Mouse (Mus musculus) heart, postnatal 0 days (tissue): ENCODE measurements around the gene Acaa1b. TPM values are rescaled to one million over a fixed set of nuclear protein-coding genes. Genes with fewer than 3 reads are reported as not detected.

Experiments used
- ATAC-seq: fragments of 200-750 bp; cut with Nextera tagmentation; 2 replicates; pipeline ENCODE4 v1.8.0; 2017; ENCODE audit warnings: low read depth, moderate number of reproducible peaks, moderate library complexity; ENCODE audit not compliant: insufficient read depth
- DNase-seq: peaks from one replicate; pipeline ENCODE4 v3.0.0-alpha.2; 2016; ENCODE audit warnings: low spot score
- H3K27ac ChIP-seq: fragments of 300-500 bp; sonication (generic); 2 replicates; pipeline ENCODE4 v1.5.1; 2014; ENCODE audit warnings: low read depth, mild to moderate bottlenecking
- H3K27me3 ChIP-seq: fragments of 300-500 bp; sonication (generic); 2 replicates; pipeline ENCODE4 v1.6.1; 2014; ENCODE audit warnings: low read length, mixed read lengths; ENCODE audit not compliant: control insufficient read depth, insufficient read depth
- H3K36me3 ChIP-seq: fragments of 300-500 bp; sonication (generic); replicated peaks from 2 replicates; pipeline ENCODE4 v1.6.1; 2014; ENCODE audit warnings: low read length, mixed read lengths; ENCODE audit not compliant: control insufficient read depth, insufficient read depth
- H3K4me1 ChIP-seq: fragments of 300-500 bp; sonication (generic); 2 replicates; pipeline ENCODE4 v1.6.1; 2014; ENCODE audit warnings: antibody characterized with exemption; ENCODE audit not compliant: control insufficient read depth, insufficient read depth
- H3K4me2 ChIP-seq: fragments of 300-500 bp; sonication (generic); 2 replicates; pipeline ENCODE4 v1.6.1; 2014; ENCODE audit warnings: low read depth, mild to moderate bottlenecking, low read length, moderate library complexity
- H3K4me3 ChIP-seq: fragments of 300-500 bp; sonication (generic); 2 replicates; pipeline ENCODE4 v1.5.1; 2014; ENCODE audit warnings: low read depth, low read length
- H3K9ac ChIP-seq: fragments of 300-500 bp; sonication (generic); replicated peaks from 2 replicates; pipeline ENCODE4 v1.6.1; 2014; ENCODE audit warnings: low read depth, low read length, mixed read lengths
- H3K9me3 ChIP-seq: fragments of 300-500 bp; sonication (generic); replicated peaks from 2 replicates; pipeline ENCODE4 v1.6.1; 2016; ENCODE audit warnings: low read length; ENCODE audit not compliant: control insufficient read depth
- CTCF ChIP-seq: IDR thresholded peaks from 2 replicates; pipeline ENCODE4 v1.5.1; 2016; ENCODE audit warnings: antibody characterized with exemption, control low read depth, low read depth
- EP300 ChIP-seq: IDR thresholded peaks from 2 replicates; pipeline ENCODE4 v1.6.1; 2016; ENCODE audit warnings: antibody characterized with exemption, low read depth
- WGBS: fragments of 180-500 bp; shearing (Covaris S2); extraction: QIAGEN DNeasy Blood & Tissue Kit; methylation state at CpG from one replicate; pipeline ENCODE4 v1.1.7; 2014; 5-methylcytosine and 5-hydroxymethylcytosine counted together
- polyA plus RNA-seq: library from polyadenylated mRNA; unstranded; fragments of >200 nt; fragmentation: Nextera tagmentation; extraction: Ambion mirVana; gene quantifications from 2 replicates; pipeline ENCODE4 v1.2.1, GENCODE M21; 2015
- total RNA-seq: library from RNA; depleted of rRNA; stranded (reverse); fragments of >200 nt; gene quantifications from 2 replicates; pipeline ENCODE4 v1.2.3, GENCODE M21; 2014; ENCODE audit warnings: low replicate concordance; rRNA removed

The Acaa1b gene
- 0.27 TPM in 1 of 2 replicates, not detected in the other for total RNA-seq
- polyA plus RNA-seq: 0.15 and 0.30 TPM in 2 replicates

GRCm38 (mm10) chr9:119156278-119157201 is at the start of gene Acaa1b:
Gene Acaa1b, minus strand, starts transcription at chr9:119157093.
- ATAC-seq (peak; percentile 82), DNase-seq (peak; percentile 80)
- 0 out of 2 replicates have a peak, but pooled peaks cover 3% of the 10 kb centered on the region for H3K4me1 ChIP-seq
- no peaks in the 10 kb centered on the region for H3K9me3 ChIP-seq
- no peak within 1 kb of the TSS for H3K27ac ChIP-seq
- H3K27me3 ChIP-seq: peaks cover 33% of the 10 kb centered on the region
- peak within 1 kb of the TSS; percentile 39 for H3K4me3 ChIP-seq
- H3K9ac ChIP-seq: no peak within 1 kb of the TSS
- 2% methylated on average over 65 of the region's 65 CpGs for WGBS
- H3K36me3 ChIP-seq: no peaks in the 10 kb centered on the region
- peak within 1 kb of the TSS; percentile 56 for H3K4me2 ChIP-seq
- TF ChIP-seq EP300 (no peak), CTCF (peak; percentile 69)

- H3K4me1 ChIP-seq: no peaks in the 10 kb centered on the region
- H3K27ac ChIP-seq: no peak overlapping the region
- H3K27me3 ChIP-seq: no peaks in the 10 kb centered on the region
- no peak for TF ChIP-seq EP300
- no peak for TF ChIP-seq CTCF
- no peak overlapping the region for H3K4me3 ChIP-seq
- no peaks in the 10 kb centered on the region for H3K36me3 ChIP-seq
- H3K9me3 ChIP-seq: 0 out of 2 replicates have a peak, but pooled peaks cover 7% of the 10 kb centered on the region
- ATAC-seq (no peak), DNase-seq (no peak)
- H3K4me2 ChIP-seq: no peak overlapping the region
- WGBS: 67% methylated on average over 2 of the region's 2 CpGs
- H3K9ac ChIP-seq: no peak overlapping the region
Observed at GRCm38 (mm10) chr9:119206666-119207065, 49.8 kb upstream of the Acaa1b start.

- H3K9ac ChIP-seq: no peak overlapping the region
- H3K27me3 ChIP-seq: no peaks in the 10 kb centered on the region
- H3K4me1 ChIP-seq: no peaks in the 10 kb centered on the region
- H3K9me3 ChIP-seq: 0 out of 2 replicates have a peak, but pooled peaks cover 7% of the 10 kb centered on the region
- DNase-seq (no peak), ATAC-seq (no peak)
- no peak overlapping the region for H3K27ac ChIP-seq
- TF ChIP-seq EP300 (no peak), CTCF (no peak)
- H3K4me3 ChIP-seq: no peak overlapping the region
- 87% methylated on average over 5 of the region's 5 CpGs for WGBS
- no peaks in the 10 kb centered on the region for H3K36me3 ChIP-seq
- no peak overlapping the region for H3K4me2 ChIP-seq
Observed at GRCm38 (mm10) chr9:119205756-119206155, 48.9 kb upstream of the Acaa1b start.

- H3K4me2 ChIP-seq: no peak overlapping the region
- H3K9ac ChIP-seq: no peak overlapping the region
- no peak for ATAC-seq
- H3K4me1 ChIP-seq: no peaks in the 10 kb centered on the region
- no peaks in the 10 kb centered on the region for H3K27me3 ChIP-seq
- 0 out of 2 replicates have a peak, but pooled peaks cover 7% of the 10 kb centered on the region for H3K9me3 ChIP-seq
- WGBS: 93% methylated on average over 9 of the region's 9 CpGs
- no peaks in the 10 kb centered on the region for H3K36me3 ChIP-seq
- H3K27ac ChIP-seq: no peak overlapping the region
- no peak overlapping the region for H3K4me3 ChIP-seq
- TF ChIP-seq EP300: no peak
- no peak for TF ChIP-seq CTCF
- DNase-seq: no peak
Observed at GRCm38 (mm10) chr9:119203617-119204016, 46.7 kb upstream of the Acaa1b start.

GRCm38 (mm10) chr9:119201653-119202052 is 44.8 kb upstream of the Acaa1b start:
- Histone ChIP-seq H3K9ac (no peak overlapping the region), H3K4me3 (no peak overlapping the region), H3K27me3 (no peaks in the 10 kb centered on the region), H3K9me3 (0 out of 2 replicates have a peak, but pooled peaks cover 7% of the 10 kb centered on the region), H3K27ac (no peak overlapping the region), H3K4me2 (no peak overlapping the region), H3K36me3 (no peaks in the 10 kb centered on the region), H3K4me1 (no peaks in the 10 kb centered on the region)
- no peak for DNase-seq
- TF ChIP-seq CTCF (no peak), EP300 (no peak)
- ATAC-seq: no peak
- 80% methylated on average over 5 of the region's 5 CpGs for WGBS
